Mouse (Mus musculus) embryo, embryonic 10.5 days (tissue): ENCODE measurements around the gene Lig3.
A peak's percentile ranks its signal among the peaks of the same experiment; 100 is the strongest.
"Not testable (repeated sequence)": the region's sequence is repeated elsewhere in the genome, so short reads cannot be mapped to it uniquely, and the experiment has no call there.

Experiments
- DNase-seq: peaks from one replicate; pipeline ENCODE4 v3.0.0-alpha.2; 2015; ENCODE audit warnings: low spot score

The Lig3 gene

DNA sequence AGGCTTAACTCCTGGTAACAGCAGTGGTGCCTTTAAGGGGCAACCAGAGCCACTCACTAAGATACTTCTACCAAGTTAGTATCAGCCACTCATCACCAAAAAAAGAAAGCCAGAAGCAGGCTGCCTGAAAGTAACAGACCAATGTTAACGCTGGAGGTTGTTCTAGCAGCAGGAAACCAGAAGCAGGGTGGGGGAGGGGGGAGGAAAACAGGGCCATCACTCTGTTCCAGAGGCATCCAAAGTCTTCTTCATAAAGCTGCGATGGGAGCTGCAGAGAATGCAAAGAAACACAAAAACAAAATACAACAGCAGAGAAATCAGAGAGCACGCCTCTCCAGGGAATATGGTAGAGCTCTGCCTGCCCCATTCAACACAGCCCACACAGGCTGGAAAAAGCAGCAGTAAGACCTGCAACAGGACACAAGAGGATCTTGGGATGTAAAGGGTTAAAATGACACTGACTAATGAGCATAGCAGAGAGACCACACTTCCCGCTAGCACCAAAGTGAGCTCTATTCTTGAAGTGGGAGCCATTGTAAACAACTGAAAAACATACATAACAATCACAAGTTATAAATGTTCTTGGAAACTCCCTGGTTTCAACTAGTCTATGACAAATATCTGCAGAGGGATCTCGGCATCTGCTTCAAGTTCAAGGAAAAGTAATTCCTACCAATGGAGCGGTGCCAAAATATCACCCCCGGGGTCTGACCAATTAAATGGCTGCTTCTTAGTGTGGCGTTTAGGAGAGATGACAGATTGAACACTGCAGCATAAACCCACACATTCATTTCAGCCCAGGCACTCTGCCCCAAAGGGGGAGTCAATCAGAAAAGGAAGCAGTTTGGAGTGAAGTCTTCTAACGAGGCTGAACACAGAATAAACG lies 50.3 kb downstream of the Lig3 start:
- peak; percentile 50 for DNase-seq

DNA sequence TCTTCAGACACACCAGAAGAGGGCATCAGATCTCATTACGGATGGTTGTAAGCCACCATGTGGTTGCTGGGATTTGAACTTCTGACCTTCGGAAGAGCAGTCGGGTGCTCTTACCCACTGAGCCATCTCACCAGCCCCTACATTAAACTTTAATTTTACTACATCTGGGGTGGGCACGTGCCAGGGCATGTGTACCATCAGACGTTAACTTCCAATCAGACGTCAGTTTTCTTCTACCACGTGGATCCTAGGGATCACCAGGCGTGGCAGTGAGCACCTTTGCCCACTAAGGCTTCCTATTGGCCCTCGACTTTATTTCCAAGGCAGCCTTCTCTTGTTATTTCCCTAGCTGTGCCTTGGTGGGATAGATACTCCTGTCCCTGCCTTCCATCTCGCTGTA lies 51.5 kb downstream of the Lig3 start:
- not testable (repeated sequence) for DNase-seq

DNA sequence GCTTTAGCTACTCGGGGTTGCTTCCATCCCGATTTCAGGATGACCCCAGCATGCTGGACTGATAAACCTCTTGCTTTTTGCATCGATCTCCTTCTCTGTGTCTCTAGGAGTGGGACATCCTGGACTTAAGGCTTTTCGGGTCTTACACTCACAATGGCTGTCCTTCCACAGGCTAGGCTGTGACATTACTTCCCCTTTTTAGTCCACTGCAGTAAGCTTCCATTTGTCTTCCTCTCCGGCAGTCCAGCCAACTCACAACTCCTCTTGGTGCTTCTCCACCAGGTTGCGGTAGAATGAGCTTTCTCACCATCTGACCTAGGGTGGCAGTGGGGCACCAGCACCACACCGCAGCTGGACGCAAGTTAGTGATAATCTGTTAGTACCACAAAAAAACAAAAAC lies 53.0 kb downstream of the Lig3 start:
- no peak for DNase-seq

DNA sequence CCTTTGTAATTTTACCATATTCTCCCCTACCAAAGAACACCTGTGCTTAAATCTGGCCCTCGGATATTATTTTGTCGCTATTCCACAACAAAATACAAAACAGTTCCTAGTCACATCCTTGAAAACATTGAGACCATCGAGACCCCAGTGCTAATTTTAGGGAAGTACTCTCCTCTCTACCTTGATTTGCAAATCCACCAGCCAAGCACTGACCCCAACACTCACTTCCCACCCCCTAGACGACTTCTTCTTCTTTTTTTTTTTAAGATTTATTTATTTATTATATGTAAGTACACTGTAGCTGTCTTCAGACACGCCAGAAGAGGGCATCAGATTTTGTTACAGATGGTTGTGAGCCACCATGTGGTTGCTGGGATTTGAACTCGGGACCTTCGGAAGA lies 53.5 kb downstream of the Lig3 start:
- not testable (repeated sequence) for DNase-seq

DNA sequence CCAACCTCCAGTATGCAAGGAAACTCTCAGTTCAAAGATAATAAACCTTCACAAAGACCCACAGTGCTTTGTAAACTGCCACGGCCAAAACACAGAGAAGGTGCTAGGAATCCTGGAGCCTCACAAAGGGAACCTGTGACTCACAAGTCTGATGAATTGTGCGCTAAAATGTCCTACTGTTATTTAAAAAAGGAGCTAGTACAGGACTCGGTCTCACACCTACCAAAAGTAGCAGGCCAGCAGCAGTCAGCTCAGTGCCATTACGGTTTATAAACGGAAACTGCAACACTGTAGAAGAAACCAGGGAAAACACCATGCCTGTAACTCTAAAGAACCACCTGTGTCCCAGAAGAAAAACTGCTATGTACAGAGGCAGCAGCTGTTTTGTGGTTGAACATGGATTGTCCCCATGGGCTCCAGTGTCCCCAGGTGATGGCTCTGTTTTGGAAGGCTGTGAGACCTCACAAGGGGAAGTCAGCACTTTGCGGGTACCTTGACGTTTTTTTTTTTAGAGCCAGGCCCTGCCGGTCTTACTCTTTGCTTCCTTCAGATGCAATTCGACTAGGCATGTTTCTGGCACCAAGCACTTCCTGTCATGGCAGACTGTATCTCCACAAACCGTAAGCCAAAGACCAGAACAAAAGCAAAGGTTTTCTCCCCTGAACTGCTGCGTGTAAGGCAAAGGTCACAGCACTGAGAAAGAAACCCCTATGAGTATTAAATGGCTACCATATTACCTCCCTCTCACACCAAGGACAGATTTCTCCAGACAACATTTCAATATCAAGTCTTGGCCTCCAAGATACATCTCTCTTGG lies 54.9 kb downstream of the Lig3 start:
- no peak for DNase-seq

DNA sequence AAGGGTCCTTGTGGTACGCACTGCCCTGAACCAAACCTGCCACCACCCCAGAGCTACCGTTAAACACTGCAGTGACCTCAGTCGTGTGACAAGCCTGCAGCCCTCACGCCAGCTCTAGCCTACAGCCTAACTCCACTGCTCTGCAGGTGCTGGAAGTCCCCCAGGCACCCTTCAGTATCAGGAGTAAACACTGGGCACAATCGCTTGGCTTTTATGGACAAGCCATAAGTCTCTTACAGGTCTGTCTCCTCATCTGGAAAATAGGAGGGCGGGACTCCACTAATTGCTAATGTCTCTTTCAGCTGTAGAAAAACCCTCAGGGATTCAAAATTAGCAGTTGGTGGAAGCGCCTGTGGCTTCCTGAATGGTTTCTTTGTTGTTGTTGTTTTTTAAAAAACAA lies 56.3 kb downstream of the Lig3 start:
- no peak for DNase-seq

DNA sequence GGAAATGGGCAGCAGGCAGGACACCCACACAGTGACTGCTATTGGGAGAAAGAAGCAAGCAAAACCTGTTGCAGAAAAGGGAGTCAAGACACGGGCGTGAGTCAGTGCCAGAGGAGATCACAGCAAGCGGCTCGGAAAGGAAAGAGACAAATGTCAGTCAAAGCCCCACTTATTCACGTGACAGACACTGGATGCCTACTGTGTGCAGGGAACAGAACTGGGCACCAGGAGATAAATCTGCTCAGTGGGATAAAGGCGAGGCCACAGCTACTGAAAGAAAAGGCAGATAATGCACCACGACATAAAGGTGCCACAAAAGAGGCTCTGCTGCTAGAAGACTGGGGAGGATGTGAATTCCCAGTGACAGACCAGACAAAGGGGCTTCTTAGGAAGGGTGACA lies 56.9 kb downstream of the Lig3 start:
- DNase-seq: no peak

DNA sequence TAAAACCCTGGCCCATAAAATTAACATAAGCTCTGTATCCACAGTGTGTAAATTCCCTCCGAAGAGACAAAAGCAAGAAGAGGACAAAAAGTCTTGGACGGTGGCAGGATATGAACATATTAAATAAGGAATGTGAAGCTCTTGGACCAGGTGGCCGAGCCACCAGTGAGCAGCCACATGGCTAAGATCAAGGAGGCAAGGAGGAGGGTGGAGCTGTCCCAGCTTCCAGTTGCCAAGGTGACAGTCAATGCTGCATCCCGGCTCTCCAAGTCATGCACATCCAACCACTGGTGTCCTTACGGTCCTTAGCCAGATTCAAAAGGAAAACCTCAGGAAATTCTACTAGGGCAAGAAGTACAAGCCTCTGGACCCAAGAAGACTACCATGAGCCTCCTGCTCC lies 57.6 kb downstream of the Lig3 start:
- no peak for DNase-seq

DNA sequence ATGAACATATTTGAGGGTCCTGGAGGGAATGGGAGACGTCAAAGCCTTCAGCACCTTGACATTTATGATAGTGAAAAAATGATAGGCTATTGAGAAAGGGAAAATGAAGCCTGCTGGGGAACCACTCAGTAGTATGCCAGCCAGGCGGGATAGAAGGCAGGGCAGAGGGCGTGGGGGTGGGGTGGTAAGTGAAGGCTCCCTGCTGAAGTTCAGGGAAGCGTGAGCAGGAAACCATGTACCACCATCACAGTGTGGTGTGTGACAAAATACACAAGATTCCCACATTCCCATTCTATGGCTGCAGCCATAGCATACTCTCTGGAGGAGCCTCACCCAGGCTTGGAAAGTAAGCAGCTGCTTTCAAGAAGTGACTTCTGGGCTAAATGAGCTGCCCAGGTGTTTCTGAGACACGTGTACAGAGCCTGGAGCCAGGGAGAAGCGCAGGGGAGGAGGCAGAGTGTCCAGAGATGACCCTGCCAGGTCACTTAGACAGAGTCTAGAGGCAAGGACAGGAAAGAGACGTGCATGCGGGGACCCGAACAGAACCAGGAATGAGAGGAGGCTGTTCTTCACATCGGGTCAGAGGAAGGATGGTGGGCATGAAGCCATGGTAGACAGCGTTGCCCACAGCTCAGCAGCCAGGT lies 64.0 kb downstream of the Lig3 start:
- DNase-seq: no peak

DNA sequence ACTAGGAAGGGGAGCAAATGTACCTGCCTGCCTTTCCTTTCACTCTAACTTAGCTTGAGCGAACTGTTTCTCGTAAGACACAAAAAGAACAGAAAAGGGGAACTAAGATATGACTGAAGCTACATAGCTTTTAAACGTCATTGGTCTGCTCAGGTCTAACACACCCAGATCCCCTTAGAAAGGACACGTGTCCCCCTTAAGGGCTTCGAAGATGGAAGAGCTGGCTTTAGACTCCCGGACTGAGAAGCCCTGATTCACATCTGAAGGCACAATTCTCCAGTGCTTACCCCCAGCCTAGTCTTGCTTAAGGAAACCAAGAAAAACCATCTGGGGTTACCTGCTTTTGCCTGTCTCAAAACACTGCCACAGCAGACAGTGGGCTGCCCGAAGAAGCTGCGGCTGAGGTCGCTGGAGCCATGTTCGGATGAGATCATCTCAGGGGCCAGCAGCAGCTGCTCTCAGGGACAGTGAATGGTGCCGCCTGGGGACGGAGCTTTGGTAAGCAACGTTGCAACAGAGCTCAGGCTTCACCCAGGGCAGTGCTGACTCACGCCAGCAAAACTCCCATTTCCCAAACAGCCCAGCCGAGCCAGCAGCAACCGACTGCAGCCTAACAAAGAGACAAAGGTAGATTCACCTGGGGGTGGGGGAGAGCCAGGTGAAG lies 64.6 kb downstream of the Lig3 start:
- DNase-seq: peak; percentile 68

DNA sequence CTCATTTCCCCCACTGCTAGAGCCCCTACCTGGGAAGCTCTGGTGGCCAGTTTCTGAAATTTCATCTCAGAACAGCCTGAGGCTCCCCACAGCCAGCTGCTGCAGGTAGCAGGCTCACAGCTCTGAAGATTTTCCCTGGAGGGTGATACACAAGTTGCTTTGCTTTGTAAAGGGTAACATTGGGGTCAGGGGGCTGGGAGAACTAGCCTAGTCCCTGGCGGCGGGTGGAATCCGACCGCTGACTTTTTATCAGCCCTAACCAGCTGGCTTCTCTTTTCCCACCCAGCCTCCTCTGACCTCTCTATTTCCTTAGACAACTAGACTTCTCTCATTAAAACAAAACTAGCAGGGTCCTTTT lies 65.2 kb downstream of the Lig3 start:
- peak; percentile 47 for DNase-seq

DNA sequence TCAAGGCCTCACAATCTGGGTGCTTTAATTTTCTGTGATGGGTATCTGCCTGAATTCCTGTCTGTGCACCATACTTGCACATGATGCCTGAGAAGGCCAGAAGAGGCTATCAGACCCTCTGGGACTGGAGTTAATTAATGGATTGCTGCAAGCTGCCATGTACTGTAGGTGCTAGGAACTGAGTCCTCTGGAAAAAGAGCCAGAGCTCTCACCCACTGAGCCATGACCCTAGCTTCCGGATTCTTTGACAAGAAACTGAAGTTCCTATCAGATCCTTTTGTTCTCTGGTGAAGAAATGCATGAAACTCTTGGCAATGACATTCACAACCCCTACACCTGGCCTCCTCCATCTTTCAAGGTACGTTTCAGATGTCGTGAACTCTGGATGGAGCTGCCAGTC lies 66.0 kb downstream of the Lig3 start:
- DNase-seq: no peak

DNA sequence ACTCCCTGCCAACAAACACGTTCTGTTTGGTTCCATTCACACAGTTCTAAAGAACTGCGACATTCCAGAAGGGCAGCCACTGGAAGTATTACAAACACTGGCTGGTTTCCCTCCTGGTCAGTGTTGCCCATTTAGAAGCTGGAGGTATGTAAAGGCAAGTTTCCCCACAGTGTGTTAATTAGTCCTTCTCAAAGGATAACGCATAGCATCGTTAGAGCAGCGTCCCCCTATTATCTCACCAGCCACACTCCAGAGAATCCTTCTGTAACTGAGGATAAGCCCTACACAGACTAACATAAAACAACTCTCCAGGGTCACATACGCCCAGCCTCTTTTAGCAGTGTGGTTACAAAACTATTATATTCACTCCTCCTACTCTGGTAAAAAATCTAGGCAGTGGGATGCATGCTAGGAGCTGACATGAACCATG lies 66.7 kb downstream of the Lig3 start:
- no peak for DNase-seq

DNA sequence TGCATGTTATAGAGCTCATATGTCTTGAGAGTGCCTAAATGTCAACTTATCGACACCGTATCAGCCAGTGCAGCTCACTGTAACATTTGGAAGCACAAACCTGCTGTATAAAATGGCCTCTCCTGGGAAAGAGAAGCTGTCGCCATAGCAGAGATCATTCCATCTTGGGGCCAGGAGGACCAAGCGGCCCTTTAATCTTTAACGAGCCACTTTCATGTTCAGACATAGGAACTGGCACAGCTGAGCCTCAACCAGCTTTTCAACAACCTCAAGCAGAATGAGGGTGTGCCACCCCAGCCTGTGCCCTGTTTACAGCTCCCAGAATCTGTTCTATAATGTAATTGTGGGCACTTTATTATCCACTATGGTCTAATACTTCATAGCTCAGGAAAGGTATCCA lies 69.4 kb downstream of the Lig3 start:
- DNase-seq: no peak

DNA sequence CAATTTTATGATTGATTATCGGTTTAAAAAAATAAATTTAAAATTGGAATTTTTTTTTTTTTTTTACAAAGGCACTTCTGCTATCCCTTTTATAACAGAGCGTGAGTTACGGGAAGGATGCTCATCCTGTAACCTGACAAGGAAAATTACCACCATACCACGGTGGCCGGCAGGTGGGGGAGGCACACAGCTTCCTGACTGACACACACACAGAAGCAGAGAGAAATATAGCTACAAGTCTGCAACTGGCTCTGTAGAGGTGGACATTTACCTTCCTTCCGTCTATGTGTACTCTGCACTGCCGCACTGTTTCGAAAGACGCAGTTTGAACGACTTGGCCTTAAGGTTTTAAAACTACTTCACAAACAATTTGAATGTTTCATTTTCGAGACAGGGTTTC lies 71.2 kb downstream of the Lig3 start:
- DNase-seq: no peak

DNA sequence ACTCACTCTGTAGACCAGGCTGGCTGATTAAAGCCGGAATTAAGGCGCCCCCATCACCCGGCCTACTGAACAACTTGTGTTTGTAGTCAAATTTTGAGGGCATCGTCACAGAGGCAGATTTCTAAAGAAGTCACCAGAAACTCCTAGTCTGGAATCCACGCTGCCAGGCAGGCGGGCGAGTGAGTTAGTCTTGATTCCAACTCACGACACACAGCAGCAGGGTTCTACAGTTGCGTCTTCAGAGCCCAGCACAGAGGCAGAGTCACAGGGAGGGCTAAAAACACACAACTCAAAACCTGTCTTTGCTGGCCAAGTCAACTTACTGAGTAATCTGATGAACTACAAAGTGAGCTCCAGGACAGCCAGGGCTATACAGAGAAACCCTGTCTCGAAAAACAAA lies 71.6 kb downstream of the Lig3 start:
- no peak for DNase-seq

DNA sequence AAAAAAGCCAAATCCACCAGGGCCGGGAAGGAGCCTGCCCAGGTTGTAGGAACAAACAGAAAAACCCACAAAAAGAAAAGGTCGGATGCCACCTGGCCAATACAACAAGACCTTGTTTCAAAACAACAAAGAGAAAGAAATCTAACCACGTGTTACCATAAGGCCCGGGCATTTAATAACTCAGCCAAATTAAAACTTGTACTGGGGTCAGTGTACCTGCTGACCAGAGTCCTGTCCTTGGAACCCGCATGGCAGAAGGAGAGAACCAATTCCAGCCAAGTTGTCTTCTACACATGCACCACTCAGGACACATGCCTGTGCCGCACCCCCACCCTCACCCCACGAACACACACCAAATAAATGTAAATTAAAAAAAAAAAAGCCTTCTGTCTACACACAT lies 72.0 kb downstream of the Lig3 start:
- no peak for DNase-seq
